Mouse (Mus musculus) thymus, adult 2 months (tissue): ENCODE data around the gene Nos1ap.

Experiments used
- CTCF ChIP-seq: fragments of 200-500 bp; IDR thresholded peaks from 2 replicates; pipeline ENCODE4 v1.5.1; 2012; ENCODE audit warnings: mild to moderate bottlenecking, control low read depth, low read length, moderate library complexity, borderline replicate concordance; ENCODE audit not compliant: control insufficient read depth, poor library complexity, insufficient read depth; ENCODE audit errors: extremely low read depth
- POLR2A ChIP-seq: fragments of 200-500 bp; IDR thresholded peaks from 2 replicates; pipeline ENCODE4 v1.6.1; 2012; ENCODE audit warnings: mild to moderate bottlenecking, low read length, control low read depth, moderate library complexity; ENCODE audit not compliant: control insufficient read depth, poor library complexity, insufficient read depth; ENCODE audit errors: extremely low read depth

DNA sequence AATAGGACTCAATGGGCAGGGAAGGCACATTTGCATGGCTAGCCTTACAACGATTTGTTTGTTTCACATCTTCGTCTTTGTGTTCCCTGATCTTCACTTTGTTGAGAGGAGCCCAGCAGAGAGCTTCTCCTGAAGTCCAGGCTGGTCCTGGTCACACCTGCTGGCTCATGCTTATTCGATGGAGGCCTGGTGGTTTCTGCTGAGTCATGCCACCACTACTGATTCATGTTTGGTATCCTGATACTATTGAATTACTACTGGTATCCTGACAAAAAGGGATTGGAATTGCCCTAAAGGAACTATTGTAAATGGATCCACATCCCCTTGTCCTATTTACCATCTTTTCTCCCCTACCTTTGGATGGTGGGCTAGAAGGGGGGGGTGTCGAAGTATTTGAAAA is 40.8 kb upstream of the Nos1ap start:
- TF ChIP-seq CTCF = no peak
- no peak for TF ChIP-seq POLR2A
